Mouse (Mus musculus): ENCODE results near the gene Lin54.

The Lin54 gene

GRCm38 (mm10) chr5:100418861-100419260 lies 81.6 kb downstream of the Lin54 start:
- in situ Hi-C loops (cut with MboI): no loop called here

- in situ Hi-C loops (cut with MboI): no loop called here
These were observed 82.4 kb downstream of the Lin54 start for GRCm38 (mm10) chr5:100418077-100418476.

DNA sequence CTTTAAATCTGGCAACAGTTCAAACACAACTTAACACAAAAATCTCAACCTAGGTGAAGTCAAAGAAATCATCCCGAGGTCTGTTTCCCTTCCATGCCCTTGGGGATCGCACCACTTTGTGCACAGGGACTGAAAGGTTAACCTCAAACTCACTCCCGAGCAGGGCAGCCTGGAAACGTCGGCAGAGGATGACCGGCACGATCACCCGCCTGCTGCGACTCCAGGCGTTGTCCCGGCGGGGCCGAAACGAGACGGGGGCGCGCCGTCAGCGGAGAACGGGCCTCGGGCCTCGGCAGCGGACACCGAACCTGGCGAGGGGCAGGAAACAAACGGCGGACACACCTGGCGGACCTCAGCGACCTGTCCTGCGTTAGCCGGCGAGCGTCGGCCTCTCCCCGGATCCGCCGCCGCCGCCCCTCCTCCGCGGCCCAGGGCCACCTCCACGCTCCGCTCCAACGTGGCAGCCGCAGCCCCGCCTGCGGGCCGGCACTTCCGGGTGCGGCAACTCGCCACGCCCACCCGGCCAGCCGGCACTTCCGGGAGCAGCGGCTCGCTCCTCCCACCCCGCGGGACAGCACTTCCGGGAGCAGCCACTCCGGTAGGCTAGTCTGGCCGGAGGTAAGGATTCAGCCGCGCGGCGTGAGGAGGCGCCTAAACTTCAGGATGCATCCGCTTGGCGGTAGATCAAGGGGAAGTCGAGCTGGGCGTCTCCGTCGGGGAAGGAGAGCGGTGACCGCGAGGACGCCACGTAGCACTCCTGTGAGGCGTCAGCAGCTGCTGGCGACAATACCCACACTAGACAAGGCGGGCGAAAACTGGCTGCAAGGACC lies 84.5 kb downstream of the Lin54 start, which contains the start of gene Sec31a:
Gene Sec31a, minus strand, starts transcription at position 474 of the 830 bp plus-strand sequence.
- in situ Hi-C loops (cut with MboI): no loop called here

- in situ Hi-C loops (cut with MboI): no loop called here
These were observed 85.8 kb downstream of the Lin54 start for GRCm38 (mm10) chr5:100414474-100415196.

DNA sequence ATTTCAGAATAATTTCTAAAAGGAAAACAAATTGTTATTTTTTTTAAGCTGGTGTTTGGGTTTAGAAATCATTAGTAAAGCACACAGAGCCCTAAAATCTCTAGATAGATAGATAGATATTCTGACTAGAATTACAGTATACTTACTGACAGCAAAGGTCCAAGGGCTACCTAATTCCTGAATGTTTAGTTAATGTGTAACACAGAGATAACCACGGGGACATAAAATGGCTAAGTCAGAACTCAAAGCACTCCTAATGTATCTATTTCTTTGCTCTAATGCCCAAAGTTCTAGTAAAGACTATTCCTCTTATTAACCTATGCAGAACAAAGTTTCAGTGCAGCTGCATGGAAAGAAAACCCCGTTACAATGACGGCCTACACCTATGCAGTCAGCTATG lies 87.6 kb downstream of the Lin54 start:
- in situ Hi-C loops (cut with MboI): no loop called here

DNA sequence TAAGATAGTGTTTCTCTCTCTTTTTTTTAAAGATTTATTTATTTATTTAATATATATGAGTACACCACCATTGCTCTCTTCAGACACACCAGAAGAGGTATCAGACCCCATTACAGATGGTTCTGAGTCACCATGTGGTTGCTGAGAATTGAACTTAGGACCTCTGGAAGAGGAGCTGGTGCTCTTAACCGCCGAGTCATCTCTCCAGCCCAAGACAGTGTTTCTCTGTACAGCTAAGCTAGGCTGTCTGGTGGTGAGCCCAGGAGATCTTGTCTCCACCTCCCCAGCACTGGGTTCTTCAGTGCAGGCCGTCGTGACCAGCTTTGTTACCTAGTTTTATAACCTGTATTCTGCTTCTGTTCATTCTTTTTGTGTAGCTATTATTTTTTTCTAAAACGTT lies 90.2 kb downstream of the Lin54 start:
- in situ Hi-C loops (cut with MboI): no loop called here

DNA sequence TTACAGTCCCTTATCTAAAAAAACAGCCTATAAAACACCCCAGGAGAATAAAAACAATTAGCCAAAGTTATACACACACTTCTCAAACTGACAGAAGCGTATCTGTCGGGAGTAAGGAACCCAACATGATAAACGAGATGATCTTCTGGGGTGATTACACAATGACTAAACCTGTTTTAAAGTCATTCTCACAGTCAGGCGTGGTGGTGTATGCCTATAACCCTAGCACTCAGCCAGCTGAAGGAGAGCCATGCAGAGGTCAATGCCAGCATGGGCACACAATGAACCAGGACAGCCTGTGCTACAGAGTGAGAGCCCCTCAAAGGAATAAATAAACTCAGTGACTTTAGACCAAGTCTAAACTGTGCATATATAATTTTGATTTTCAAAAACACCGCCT lies 92.0 kb downstream of the Lin54 start:
- in situ Hi-C loops (cut with MboI): no loop called here

DNA sequence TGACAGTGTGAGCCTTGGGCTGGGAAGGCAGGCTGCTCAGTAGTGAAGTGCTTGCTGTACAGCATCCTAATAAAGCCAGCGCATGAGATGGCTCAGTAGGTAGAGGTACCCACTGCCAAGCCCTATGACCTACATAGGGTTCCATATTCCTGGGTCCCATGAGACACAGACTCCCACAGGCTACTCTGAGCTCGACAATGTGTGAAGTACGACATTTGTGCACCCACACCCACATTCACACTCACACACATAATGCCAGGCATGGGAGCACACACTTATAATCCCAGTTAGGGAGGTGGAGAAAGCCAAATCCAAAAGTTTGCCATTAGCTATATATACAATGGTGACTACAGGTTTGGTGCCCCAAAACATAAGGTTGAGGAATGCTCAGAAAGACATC lies 103.7 kb downstream of the Lin54 start:
- in situ Hi-C loops (cut with MboI): no loop called here

GRCm38 (mm10) chr5:100393681-100394080 lies 106.8 kb downstream of the Lin54 start:
- in situ Hi-C loops (cut with MboI): no loop called here

GRCm38 (mm10) chr5:100392436-100392955 lies 107.9 kb downstream of the Lin54 start:
- in situ Hi-C loops (cut with MboI): no loop called here
